In the genomic region with DNA sequence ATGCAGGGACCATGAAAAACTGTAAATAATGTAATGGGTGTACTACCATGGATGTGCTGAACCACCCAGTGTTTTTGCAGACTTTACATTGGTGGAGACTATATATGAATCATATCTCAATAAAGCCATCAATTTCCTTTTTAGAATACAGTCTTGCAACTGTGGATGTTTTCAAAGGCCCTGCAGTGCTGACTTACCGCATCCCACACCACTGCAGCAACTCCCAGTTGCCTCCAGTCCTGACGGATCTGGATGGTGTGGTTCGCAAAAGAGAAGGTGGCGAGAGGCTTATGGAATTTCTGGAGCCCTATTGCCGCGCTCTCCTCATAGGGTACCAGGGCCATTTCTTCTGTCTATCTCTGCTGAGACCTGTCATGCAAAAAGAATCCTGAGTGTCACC, we compare ENCODE assay signal across 9 mouse cellular contexts. TPM values are rescaled to one million over a fixed set of nuclear protein-coding genes. Genes with fewer than 3 reads are reported as not detected.
DNase-seq lines count a peak whose midpoint lies in the region; ATAC-seq and TF ChIP-seq lines count a peak whose summit lies in the region.
"Had no signal": no experiment of that assay in that cellular context is flagged by ENCODE, and none has a peak within 500 bp of the region (broad histone marks: within the 10 kb centered on the region; RNA-seq: fewer than 3 reads in every experiment).

No protein-coding gene starts in this region.

- no peak for ATAC-seq in heart, embryonic 13.5 days (ENCODE audit: extremely low read depth, insufficient number of reproducible peaks, low FRiP score, low TSS enrichment)
- no peak for ATAC-seq in hindbrain, embryonic 12.5 days (ENCODE audit: low FRiP score)
- ATAC-seq in midbrain, embryonic 11.5 days (ENCODE audit: low FRiP score), result no peak

- peaks cover 4% of the 10 kb centered on the region; the same call in 1 of the 2 replicates for H3K79me2 ChIP-seq in MEL (ENCODE audit: control insufficient read depth, insufficient read depth, low read length, poor library complexity)

- TF ChIP-seq CTCF in MEL (IDR thresholded peaks at IDR 0.05 in 2 of 3, conservative IDR thresholded peaks at IDR 0.05 in 1 of 3; ENCODE audit: control insufficient read depth in 1 of 3, insufficient read depth in 1 of 3, low read depth in 2 of 3, low read length in 3 of 3, poor library complexity in 1 of 3, severe bottlenecking in 1 of 3), result no peak

- H3K9me3 ChIP-seq in heart, embryonic 13.5 days, result no peaks in the 10 kb centered on the region
- no peaks in the 10 kb centered on the region for H3K9me3 ChIP-seq in MEL (replicated peaks; ENCODE audit: insufficient read depth, low read length)
- H3K9me3 ChIP-seq in hindbrain, embryonic 12.5 days (replicated peaks), result no peaks in the 10 kb centered on the region
- no peaks in the 10 kb centered on the region for H3K9me3 ChIP-seq in midbrain, embryonic 11.5 days (ENCODE audit: control insufficient read depth, low read length)

- WGBS in heart, embryonic 13.5 days, result 58% methylated on average over 6 of the region's 6 CpGs
- WGBS in hindbrain, embryonic 12.5 days, result 68% methylated on average over 6 of the region's 6 CpGs
- 73% methylated on average over 6 of the region's 6 CpGs for WGBS in midbrain, embryonic 11.5 days

- no peak for DNase-seq in heart, adult 11 months
- no peak for DNase-seq in MEL (ENCODE audit: low read depth, low spot score)
- DNase-seq in midbrain, embryonic 11.5 days (ENCODE audit: low spot score, missing footprints), result no peak
- DNase-seq in cerebellum, adult 9-11 months, result no peak
- no peak for DNase-seq in B cell, adult 2 months
- no peak for DNase-seq in spleen, postnatal 4 days (ENCODE audit: low spot score in 2 of 2)
- DNase-seq: gastrocnemius, postnatal 10 days had no signal

- no peaks in the 10 kb centered on the region for H3K27me3 ChIP-seq in heart, embryonic 13.5 days (replicated peaks)
- no peaks in the 10 kb centered on the region for H3K27me3 ChIP-seq in MEL (ENCODE audit: control insufficient read depth in 1 of 2, insufficient read depth in 2 of 2, low read length in 2 of 2)
- H3K27me3 ChIP-seq in hindbrain, embryonic 12.5 days, result no peaks in the 10 kb centered on the region
- no peaks in the 10 kb centered on the region for H3K27me3 ChIP-seq in midbrain, embryonic 11.5 days (ENCODE audit: control insufficient read depth, insufficient read depth, low read length)

- no peak overlapping the region; the same call in 1 of the 2 replicates for H3K27ac ChIP-seq in heart, embryonic 13.5 days (replicated peaks)
- no peak overlapping the region for H3K27ac ChIP-seq in MEL (ENCODE audit: control insufficient read depth, low read depth, low read length)
- H3K27ac ChIP-seq in hindbrain, embryonic 12.5 days, result no peak overlapping the region; the same call in 1 of the 2 replicates
- H3K27ac ChIP-seq in midbrain, embryonic 11.5 days (ENCODE audit: low read depth, low read length), result no peak overlapping the region

- peak overlapping the region; percentile 88 for H3K4me3 ChIP-seq in heart, embryonic 13.5 days
- peak overlapping the region in 1 of 2 experiments; percentile 86; a peak in 1 of 4 replicates for H3K4me3 ChIP-seq in MEL (ENCODE audit: control insufficient read depth in 1 of 2, insufficient read depth in 1 of 2, low read depth in 2 of 2, low read length in 2 of 2)
- peak overlapping the region; percentile 65 for H3K4me3 ChIP-seq in hindbrain, embryonic 12.5 days
- H3K4me3 ChIP-seq in midbrain, embryonic 11.5 days (ENCODE audit: low read depth, low read length), result no peak overlapping the region

- no peak for TF ChIP-seq RAD21 in MEL (IDR thresholded peaks at IDR 0.05; ENCODE audit: low read depth, low read length)

- H3K36me3 ChIP-seq in heart, embryonic 13.5 days, result peaks cover 26% of the 10 kb centered on the region
- H3K36me3 ChIP-seq in MEL (ENCODE audit: control insufficient read depth in 1 of 2, insufficient read depth in 2 of 2, low read length in 2 of 2), result peaks cover 0 to 7% of the 10 kb centered on the region in 2 experiments; a peak in 1 of 4 replicates
- 0 out of 2 replicates have a peak, but pooled peaks cover 8% of the 10 kb centered on the region for H3K36me3 ChIP-seq in hindbrain, embryonic 12.5 days
- H3K36me3 ChIP-seq in midbrain, embryonic 11.5 days (ENCODE audit: control insufficient read depth, insufficient read depth, low read length), result peaks cover 2% of the 10 kb centered on the region; the same call in 1 of the 2 replicates

- H3K9ac ChIP-seq in heart, embryonic 13.5 days, result peak overlapping the region; percentile 96
- H3K9ac ChIP-seq in MEL (ENCODE audit: control insufficient read depth, low read depth, low read length, poor library complexity, severe bottlenecking), result peak overlapping the region; percentile 92; the same call in 1 of the 2 replicates
- H3K9ac ChIP-seq in hindbrain, embryonic 12.5 days, result peak overlapping the region; percentile 90
- peak overlapping the region; percentile 67 for H3K9ac ChIP-seq in midbrain, embryonic 11.5 days (ENCODE audit: low read length)

- TF ChIP-seq EP300 in MEL (IDR thresholded peaks at IDR 0.05; ENCODE audit: low read depth in 1 of 2, low read length in 2 of 2), result no peak

- TF ChIP-seq POLR2A in MEL (IDR thresholded peaks at IDR 0.05; ENCODE audit: control insufficient read depth in 1 of 2, insufficient read depth in 1 of 2, low read depth in 1 of 2, low read length in 2 of 2, poor library complexity in 1 of 2), result no peak

- peaks cover 23% of the 10 kb centered on the region for H3K4me1 ChIP-seq in heart, embryonic 13.5 days
- peaks cover 0 to 5% of the 10 kb centered on the region in 2 experiments; a peak in 2 of 4 replicates for H3K4me1 ChIP-seq in MEL (ENCODE audit: control insufficient read depth in 1 of 2, insufficient read depth in 2 of 2, low read length in 2 of 2)
- H3K4me1 ChIP-seq in hindbrain, embryonic 12.5 days, result peaks cover 18% of the 10 kb centered on the region
- H3K4me1 ChIP-seq in midbrain, embryonic 11.5 days (ENCODE audit: control insufficient read depth, insufficient read depth, low read length), result peaks cover 6% of the 10 kb centered on the region; the same call in 1 of the 2 replicates

- peak overlapping the region; percentile 86 for H3K4me2 ChIP-seq in heart, embryonic 13.5 days
- H3K4me2 ChIP-seq in hindbrain, embryonic 12.5 days (replicated peaks), result peak overlapping the region; percentile 67
- H3K4me2 ChIP-seq in midbrain, embryonic 11.5 days, result peak overlapping the region; percentile 78

TF ChIP-seq in MEL, 35 proteins besides CTCF, POLR2A, EP300 and RAD21:
- TF ChIP-seq POLR2AphosphoS5 (IDR thresholded peaks at IDR 0.05; ENCODE audit: borderline replicate concordance, low read depth, low read length), result no peak
- no peak for TF ChIP-seq ZNF384 (IDR thresholded peaks at IDR 0.05; ENCODE audit: low read depth, low read length)
- TF ChIP-seq MAX (IDR thresholded peaks at IDR 0.05; ENCODE audit: low read length), result no peak
- no peak for TF ChIP-seq POLR2AphosphoS2 (IDR thresholded peaks at IDR 0.05; ENCODE audit: low read length)

RNA-seq across cellular contexts. Expression of a gene that starts 1.0 kb away (rescaled TPM):
- 11.9 and 12.9 TPM in 2 replicates for polyA plus RNA-seq in heart, embryonic 13.5 days (2015; fragmentation: Nextera tagmentation; extraction: Ambion mirVana)
- 7.4 and 7.5 TPM in 2 replicates for total RNA-seq in MEL (2012; rRNA removed)
- 1 to 10 TPM in 1 of 2 experiments, not detected in 1; 8.5 TPM for polyA plus RNA-seq in MEL (2012; ENCODE audit: insufficient read depth in 1 of 2, insufficient read length in 2 of 2, low read depth in 1 of 2, low replicate concordance in 2 of 2, missing spikeins in 1 of 2)
- polyA plus RNA-seq in hindbrain, embryonic 12.5 days (2016; fragmentation: Nextera tagmentation; extraction: Ambion mirVana), result 20.7 and 21.1 TPM in 2 replicates
- 20.9 and 24.4 TPM in 2 replicates for polyA plus RNA-seq in midbrain, embryonic 11.5 days (2014; fragmentation: Nextera tagmentation; extraction: Ambion mirVana)
